Mouse (Mus musculus): ENCODE results near the gene Nup88.
"Not testable (repeated sequence)": the region's sequence is repeated elsewhere in the genome, so short reads cannot be mapped to it uniquely, and the experiment has no call there.

Nup88 gene

DNA sequence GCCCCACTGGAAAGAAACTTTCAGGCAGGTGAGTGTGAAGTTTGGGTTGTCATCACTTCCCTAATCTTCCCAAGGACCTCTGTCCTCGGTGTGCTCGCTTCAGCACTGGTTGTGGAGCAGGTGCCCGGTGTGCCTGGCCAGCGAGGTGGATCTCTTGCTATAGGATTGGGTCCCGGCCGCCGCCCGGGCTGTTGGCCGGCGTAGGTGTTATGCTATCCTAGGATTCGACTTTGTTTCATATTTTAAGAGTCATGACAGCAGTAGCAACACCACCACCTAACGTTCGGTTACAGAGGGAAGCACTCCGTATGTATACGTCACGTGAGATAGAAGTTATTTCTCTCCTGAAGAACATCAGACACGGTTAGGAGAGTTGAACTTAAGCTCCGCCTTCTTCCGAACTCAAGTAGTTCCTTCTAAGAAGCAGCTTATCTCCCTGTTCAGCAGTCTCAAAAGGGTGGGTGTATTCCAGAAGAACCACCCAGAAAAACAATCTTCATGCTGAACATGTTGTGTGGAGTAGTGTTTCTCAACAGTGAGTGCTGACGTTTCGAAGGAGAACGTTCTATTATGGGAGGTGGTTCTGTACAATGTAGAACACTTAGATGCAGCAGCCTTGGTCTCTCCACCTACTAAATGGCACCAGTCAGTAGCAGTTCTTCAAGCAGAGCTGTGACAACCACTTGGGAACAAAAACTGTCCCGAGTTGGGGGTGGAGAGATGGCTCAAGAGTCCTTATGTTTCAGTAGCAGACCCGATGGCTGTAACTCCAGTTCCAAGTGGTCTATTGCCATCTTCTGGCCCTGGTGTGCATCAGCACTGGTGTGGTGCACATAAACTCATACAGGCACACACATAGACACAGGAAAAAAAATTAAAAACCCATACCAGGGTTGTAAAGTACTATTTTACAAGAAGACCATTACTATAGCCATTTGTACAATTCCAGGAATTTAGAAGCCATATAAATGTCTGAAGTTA lies 1.1 kb upstream of the Nup88 start:
- in situ Hi-C loops (cut with MseI, MboI): no loop called here

DNA sequence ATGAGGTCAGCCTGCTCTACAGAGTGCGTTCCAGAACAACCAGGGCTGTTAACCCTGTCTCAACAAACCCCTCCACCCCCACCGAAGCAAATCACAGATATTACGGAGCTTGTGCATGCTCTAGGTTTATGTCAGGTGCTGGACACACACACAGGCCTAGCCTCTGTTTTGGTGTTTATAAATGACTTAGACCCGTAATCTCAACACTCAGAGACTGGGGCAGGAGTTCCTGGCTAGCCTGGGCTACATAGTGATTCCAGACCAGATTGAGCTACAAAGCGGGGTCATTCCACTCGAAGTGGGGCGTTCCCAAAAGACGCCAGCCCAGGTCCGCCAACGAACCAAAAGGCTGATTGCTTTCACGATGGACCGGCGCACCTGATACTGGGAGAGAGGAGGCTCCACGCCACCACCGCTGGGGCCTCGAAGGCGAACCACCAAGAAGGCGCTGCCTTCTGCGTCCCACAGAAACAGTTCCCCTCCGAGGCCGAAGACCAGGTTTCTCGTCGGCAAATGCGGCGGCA lies 440 bp downstream of the Nup88 start:
- in situ Hi-C loops (cut with MseI, MboI): no loop called here

GRCm38 (mm10) chr11:70964222-70964907 lies 5.4 kb downstream of the Nup88 start:
- in situ Hi-C loops (cut with MseI, MboI): no loop called here

DNA sequence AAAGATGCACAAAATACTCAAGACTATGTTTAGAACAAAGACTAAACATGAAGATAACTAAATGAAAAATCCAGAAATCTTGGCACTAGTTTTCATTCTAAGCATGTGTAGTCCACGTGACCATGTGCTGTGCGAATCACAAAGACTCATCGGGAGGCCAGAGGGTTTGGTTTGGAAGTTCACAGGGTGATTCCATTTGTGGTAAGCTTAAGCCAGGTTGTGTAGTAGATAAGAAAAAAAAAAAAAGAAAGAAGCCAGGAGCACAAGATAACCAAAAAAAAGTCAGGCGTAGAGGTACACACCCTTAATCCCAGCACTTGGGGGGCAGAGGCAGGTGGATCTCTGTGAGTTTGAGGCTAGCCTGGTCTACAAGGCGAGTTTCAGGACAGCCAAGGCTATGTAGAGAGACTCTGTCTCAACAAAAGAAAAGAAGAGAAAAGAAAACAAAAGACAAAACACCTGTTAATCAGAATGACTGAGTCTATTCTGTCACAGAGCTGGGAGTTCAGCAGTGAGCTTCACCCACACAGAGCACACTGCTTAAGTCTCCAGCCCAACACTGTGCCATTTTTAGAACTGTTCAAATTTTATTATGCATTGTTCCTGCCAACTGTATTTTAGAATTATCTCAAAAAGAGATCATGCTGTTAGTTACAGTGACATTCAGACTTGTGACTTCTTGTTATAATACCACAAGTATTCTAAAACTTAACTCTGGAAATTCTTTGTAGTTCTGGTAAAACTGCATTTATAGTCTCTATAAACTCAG lies 8.8 kb downstream of the Nup88 start:
- in situ Hi-C loops (cut with MseI, MboI): no loop called here

DNA sequence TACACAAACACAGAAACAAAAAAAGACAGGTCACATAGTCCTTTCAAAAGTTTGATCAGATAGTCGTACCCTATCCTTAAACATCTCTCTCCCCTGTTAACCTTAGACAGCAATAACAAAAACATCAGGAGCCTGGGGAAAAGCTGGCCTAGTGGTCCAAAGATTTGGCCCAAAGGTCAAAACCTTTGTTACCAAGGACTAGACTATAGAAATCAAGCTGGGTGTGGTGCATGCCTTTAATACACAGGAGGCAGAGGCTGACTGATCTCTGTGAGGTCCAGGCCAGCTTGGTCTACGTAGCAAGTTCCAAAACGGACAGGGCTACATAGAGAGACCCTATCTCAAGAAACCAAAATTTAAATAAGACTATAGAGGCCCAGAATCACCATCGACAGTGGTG lies 15.1 kb downstream of the Nup88 start:
- in situ Hi-C loops (cut with MseI, MboI): no loop called here

DNA sequence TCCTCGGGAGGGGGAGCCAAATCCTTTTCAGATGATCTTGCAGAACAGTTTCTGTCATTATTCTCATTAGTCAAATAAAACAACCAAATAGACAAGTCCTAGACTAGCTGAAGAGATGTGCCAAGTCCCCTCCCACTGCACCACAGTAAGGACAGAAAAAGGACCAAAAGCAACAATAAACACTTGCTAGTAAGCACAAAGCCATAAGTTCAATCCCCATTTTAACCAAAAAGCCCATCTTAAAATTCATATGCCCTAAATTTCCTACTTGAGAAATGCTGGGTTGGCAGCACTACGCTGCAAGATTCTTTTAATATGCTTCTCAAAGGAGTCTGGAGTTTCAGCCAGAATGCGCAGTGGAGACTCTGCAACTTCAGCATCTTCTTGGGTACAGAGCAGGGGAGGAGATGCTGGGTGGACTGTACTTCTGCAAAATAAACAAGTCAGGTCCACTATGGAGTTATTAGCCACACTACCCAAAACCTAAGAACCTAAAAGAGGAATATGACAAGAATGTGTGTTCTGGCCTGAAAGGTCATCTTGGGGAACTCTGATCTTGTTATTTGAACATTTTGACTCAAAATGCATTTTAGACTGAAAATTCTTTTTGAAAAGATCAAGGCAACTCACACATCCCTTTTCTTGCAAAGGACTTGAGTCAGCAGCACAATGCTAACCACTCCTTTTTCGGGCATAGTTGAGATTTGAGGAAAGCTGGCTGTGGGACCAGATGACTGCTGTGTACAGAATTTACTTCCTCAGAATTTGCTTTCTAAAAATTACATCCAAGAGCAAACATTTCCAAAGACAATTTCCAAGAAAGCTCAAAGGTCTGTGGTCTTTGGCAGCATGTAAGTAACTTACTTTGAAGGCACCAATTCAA lies 24.6 kb downstream of the Nup88 start:
- in situ Hi-C loops (cut with MseI, MboI): no loop called here

DNA sequence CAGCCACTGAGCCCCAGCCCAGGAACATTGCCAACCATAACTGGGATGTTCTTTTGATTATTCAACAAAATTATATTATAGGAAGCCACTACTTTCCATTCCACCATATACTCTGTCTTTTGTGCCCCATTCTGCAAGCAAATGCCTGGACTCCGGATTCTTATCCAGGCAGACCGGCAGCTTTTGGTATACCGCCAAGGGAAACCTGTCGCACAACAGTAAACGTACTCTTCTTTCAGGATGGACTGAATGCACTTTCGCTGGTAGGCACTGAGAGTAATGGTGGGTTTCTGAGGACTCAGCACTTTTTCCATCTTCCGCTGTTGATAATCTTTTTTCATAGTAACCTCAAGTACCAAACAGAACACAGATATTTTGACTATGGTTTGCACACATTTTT lies 26.1 kb downstream of the Nup88 start:
- in situ Hi-C loops (cut with MseI, MboI): no loop called here

GRCm38 (mm10) chr11:70942596-70942995 lies 27.2 kb downstream of the Nup88 start:
- in situ Hi-C loops (cut with MseI, MboI): no loop called here

DNA sequence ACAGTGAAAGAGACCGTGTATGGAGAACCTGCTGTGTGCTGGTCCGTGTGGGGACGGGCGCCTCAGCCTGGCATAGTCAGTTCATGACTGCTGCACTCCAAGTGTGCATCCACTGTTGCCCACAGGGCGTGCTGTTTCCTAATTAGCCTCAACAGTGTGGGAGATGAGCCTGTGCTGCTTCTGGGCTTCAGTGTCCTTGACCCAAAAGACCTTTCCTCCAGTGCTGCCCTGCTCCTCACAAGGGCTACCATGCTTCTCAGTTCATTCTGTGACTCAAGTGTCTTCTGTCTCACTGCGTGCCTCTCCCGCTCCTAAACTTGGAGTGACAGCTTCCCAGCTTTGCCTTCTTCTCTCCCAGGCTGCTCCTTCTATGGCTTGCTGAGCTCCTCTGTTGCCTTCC lies 34.5 kb downstream of the Nup88 start:
- in situ Hi-C loops (cut with MseI, MboI): no loop called here

GRCm38 (mm10) chr11:70931461-70931860 lies 38.3 kb downstream of the Nup88 start:
- in situ Hi-C loops (cut with MseI, MboI): no loop called here

- in situ Hi-C loops (cut with MseI, MboI): no loop called here
These were observed 50.2 kb downstream of the Nup88 start for GRCm38 (mm10) chr11:70919524-70919923.

GRCm38 (mm10) chr11:70917896-70918295 lies 51.9 kb downstream of the Nup88 start:
- in situ Hi-C loops (cut with MseI, MboI): no loop called here

DNA sequence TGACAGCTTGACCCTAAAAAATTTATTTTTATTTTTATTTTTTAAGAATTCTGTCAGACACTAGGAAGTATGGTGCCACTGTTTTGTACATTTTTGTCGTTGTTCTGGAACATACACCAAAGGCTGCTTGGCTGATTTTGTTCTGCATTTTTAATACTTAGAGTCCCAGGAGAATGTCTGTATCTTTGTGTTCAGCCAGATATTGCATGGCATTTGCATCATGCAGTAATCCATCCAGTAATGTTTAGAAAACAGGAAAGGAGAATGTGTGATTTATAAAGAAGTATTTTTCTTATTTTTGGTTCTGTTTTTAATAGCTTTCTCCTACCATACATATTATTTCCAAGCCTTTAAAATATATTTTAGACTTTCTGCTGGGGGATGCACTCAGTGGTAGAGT lies 57.9 kb downstream of the Nup88 start:
- in situ Hi-C loops (cut with MseI, MboI): no loop called here

GRCm38 (mm10) chr11:70911323-70911722 lies 58.5 kb downstream of the Nup88 start:
- in situ Hi-C loops (cut with MseI, MboI): no loop called here

- in situ Hi-C loops (cut with MseI, MboI): no loop called here
These were observed 63.1 kb downstream of the Nup88 start for GRCm38 (mm10) chr11:70906681-70907080.

GRCm38 (mm10) chr11:70898182-70898581 lies 71.6 kb downstream of the Nup88 start:
- in situ Hi-C loops (cut with MseI, MboI): not testable (repeated sequence)

GRCm38 (mm10) chr11:70897680-70898079 lies 72.1 kb downstream of the Nup88 start:
- in situ Hi-C loops (cut with MseI, MboI): no loop called here

Data from mouse trophoblast stem cell (cell line).